Mouse (Mus musculus) heart, adult 2 months (tissue): ENCODE measurements around the gene Fgf4. TPM values are rescaled to one million over a fixed set of nuclear protein-coding genes. Genes with fewer than 3 reads are reported as not detected.

ENCODE experiments used
- DNase-seq, 2 experiments: peaks; one replicate each; pipeline ENCODE4 v3.0.0; 2021
- H3K27ac ChIP-seq: fragments of 200-600 bp; 2 replicates; pipeline ENCODE4 v1.8.1; 2022
- H3K27me3 ChIP-seq: fragments of 200-500 bp; 2 replicates; pipeline ENCODE4 v1.6.1; 2012; ENCODE audit warnings: mild to moderate bottlenecking, low read length, inconsistent platforms, mixed read lengths; ENCODE audit not compliant: control insufficient read depth, insufficient read depth
- H3K36me3 ChIP-seq: fragments of 200-500 bp; 2 replicates; pipeline ENCODE4 v1.6.1; 2012; ENCODE audit warnings: low read length, inconsistent platforms; ENCODE audit not compliant: control insufficient read depth, insufficient read depth
- H3K4me1 ChIP-seq: fragments of 200-500 bp; 2 replicates; pipeline ENCODE4 v1.6.1; 2011; ENCODE audit warnings: low read length; ENCODE audit not compliant: control insufficient read depth, insufficient read depth
- H3K4me3 ChIP-seq: fragments of 200-600 bp; 2 replicates; pipeline ENCODE4 v1.8.1; 2022
- H3K79me2 ChIP-seq: fragments of 200-500 bp; replicated peaks from 2 replicates; pipeline ENCODE4 v1.6.1; 2012; ENCODE audit warnings: mild to moderate bottlenecking, inconsistent platforms, low read length, moderate library complexity, mixed read lengths; ENCODE audit not compliant: control insufficient read depth, insufficient read depth
- H3K9ac ChIP-seq: fragments of 200-500 bp; 2 replicates; pipeline ENCODE4 v1.6.1; 2012; ENCODE audit warnings: low read depth, mild to moderate bottlenecking, control low read depth, inconsistent platforms, low read length, mixed read lengths
- CTCF ChIP-seq: fragments of 200-600 bp; IDR thresholded peaks from 2 replicates; pipeline ENCODE4 v1.8.1; 2022; ENCODE audit warnings: antibody characterized with exemption, mild to moderate bottlenecking, moderate library complexity
- EP300 ChIP-seq: fragments of 200-500 bp; IDR thresholded peaks from 2 replicates; pipeline ENCODE4 v1.6.1; 2011; ENCODE audit warnings: low read depth, low read length, control low read depth; ENCODE audit not compliant: insufficient read depth
- POLR2A ChIP-seq: fragments of 200-500 bp; IDR thresholded peaks from 2 replicates; pipeline ENCODE4 v1.6.1; 2011; ENCODE audit warnings: mild to moderate bottlenecking, low read depth, low read length, control low read depth; ENCODE audit not compliant: insufficient read depth
- WGBS: fragments of 180-500 bp; shearing (Covaris S2); methylation state at CpG from one replicate; pipeline ENCODE4 v1.1.7; 2018; 5-methylcytosine and 5-hydroxymethylcytosine counted together
- intact Hi-C: fragments of 180-260 bp; cut with DNase I; formaldehyde crosslinking; loops from one replicate; pipeline ENCODE4 v1.15.1; 2025
- polyA plus RNA-seq: library from polyadenylated mRNA; depleted of rRNA; stranded (reverse); fragments of >200 nt; gene quantifications from 2 replicates; pipeline ENCODE4 v1.2.3, GENCODE M21; 2012
- total RNA-seq, 2 experiments: library from RNA; stranded (reverse); gene quantifications; 2 replicates each; pipeline ENCODE4 v1.2.3; 2021

Fgf4 gene
- total and polyA plus RNA-seq, 3 experiments = not detected

GRCm38 (mm10) chr7:144823988-144824387 lies 23.2 kb upstream of the Fgf4 start:
- Histone ChIP-seq H3K27ac (no peak overlapping the region), H3K4me1 (no peaks in the 10 kb centered on the region), H3K9ac (no peak overlapping the region), H3K36me3 (no peaks in the 10 kb centered on the region), H3K79me2 (no peaks in the 10 kb centered on the region), H3K4me3 (no peak overlapping the region), H3K27me3 (no peaks in the 10 kb centered on the region)
- intact Hi-C loops = no loop called here
- 76% methylated on average over 2 of the region's 2 CpGs for whole genome bisulfite sequencing
- TF ChIP-seq EP300 = no peak
- TF ChIP-seq CTCF = no peak
- TF ChIP-seq POLR2A = no peak
- peak; percentile 46 to 50 for DNase-seq

- Histone ChIP-seq H3K36me3 (no peaks in the 10 kb centered on the region), H3K9ac (no peak overlapping the region), H3K4me3 (no peak overlapping the region), H3K79me2 (no peaks in the 10 kb centered on the region), H3K27ac (no peak overlapping the region), H3K27me3 (no peaks in the 10 kb centered on the region; the same call in 1 of the 2 replicates), H3K4me1 (no peaks in the 10 kb centered on the region)
- TF ChIP-seq CTCF (no peak), EP300 (no peak), POLR2A (no peak)
- intact Hi-C loops = no loop called here
- no peak for DNase-seq
- WGBS = 72% methylated on average over 11 of the region's 11 CpGs
Measured at GRCm38 (mm10) chr7:144828369-144828768, 18.8 kb upstream of the Fgf4 start.

- peaks cover 9% of the 10 kb centered on the region for H3K27me3 ChIP-seq
- WGBS = 5% methylated on average over 41 of the region's 43 CpGs
- no peaks in the 10 kb centered on the region for H3K79me2 ChIP-seq
- H3K4me1 ChIP-seq = no peaks in the 10 kb centered on the region
- intact Hi-C loops = no loop called here
- TF ChIP-seq POLR2A = no peak
- no peak for TF ChIP-seq CTCF
- no peak for TF ChIP-seq EP300
- no peak within 1 kb of the TSS for H3K9ac ChIP-seq
- no peak for DNase-seq
- no peak within 1 kb of the TSS for H3K27ac ChIP-seq
- H3K36me3 ChIP-seq = no peaks in the 10 kb centered on the region
- no peak within 1 kb of the TSS for H3K4me3 ChIP-seq
Measured at GRCm38 (mm10) chr7:144837891-144838488, 9.2 kb upstream of the Fgf4 start, which contains the start of gene Fgf3. Gene Fgf3 (plus strand): TSS chr7:144838083.

GRCm38 (mm10) chr7:144838522-144839503 lies 8.4 kb upstream of the Fgf4 start:
- H3K4me1 ChIP-seq = no peaks in the 10 kb centered on the region
- DNase-seq = no peak
- no peak overlapping the region for H3K4me3 ChIP-seq
- WGBS = under 1% methylated on average over 94 of the region's 94 CpGs
- peaks cover 9% of the 10 kb centered on the region for H3K27me3 ChIP-seq
- H3K9ac ChIP-seq = no peak overlapping the region
- no peak for TF ChIP-seq CTCF
- TF ChIP-seq EP300 = no peak
- no peak overlapping the region for H3K27ac ChIP-seq
- intact Hi-C loops = no loop called here
- no peaks in the 10 kb centered on the region for H3K36me3 ChIP-seq
- no peaks in the 10 kb centered on the region for H3K79me2 ChIP-seq

GRCm38 (mm10) chr7:144846158-144846557 lies 1.0 kb upstream of the Fgf4 start:
- Histone ChIP-seq H3K4me3 (no peak overlapping the region), H3K36me3 (no peaks in the 10 kb centered on the region), H3K27ac (no peak overlapping the region), H3K9ac (no peak overlapping the region), H3K27me3 (no peaks in the 10 kb centered on the region), H3K4me1 (no peaks in the 10 kb centered on the region), H3K79me2 (no peaks in the 10 kb centered on the region)
- intact Hi-C loops = loop anchor here (2.0 kb wide), 1 partner anchor 49 kb away; no protein-coding TSS in a partner anchor
- no peak for TF ChIP-seq EP300
- TF ChIP-seq CTCF = peak; percentile 75
- no peak for TF ChIP-seq POLR2A
- WGBS = 17% methylated on average over 4 of the region's 4 CpGs
- DNase-seq = peak in 1 of 2 experiments; percentile 38

- intact Hi-C loops = no loop called here
- Histone ChIP-seq H3K36me3 (no peaks in the 10 kb centered on the region), H3K4me1 (no peaks in the 10 kb centered on the region), H3K27ac (no peak overlapping the region), H3K27me3 (no peaks in the 10 kb centered on the region), H3K9ac (no peak overlapping the region), H3K4me3 (no peak overlapping the region), H3K79me2 (no peaks in the 10 kb centered on the region)
- WGBS = 64% methylated on average over 3 of the region's 3 CpGs
- TF ChIP-seq EP300 = no peak
- TF ChIP-seq POLR2A = no peak
- TF ChIP-seq CTCF = no peak
- no peak for DNase-seq
Measured at GRCm38 (mm10) chr7:144851321-144851720, 4.2 kb downstream of the Fgf4 start.
